Mouse (Mus musculus): ENCODE data around the gene Heatr3.

GRCm38 (mm10) chr8:88119076-88119475 lies 18.6 kb upstream of the Heatr3 start:
- TF ChIP-seq POU5F1 (IDR thresholded peaks at IDR 0.05; ENCODE audit: borderline replicate concordance, low read length) (no peak), CTCF (conservative IDR thresholded peaks at IDR 0.05; ENCODE audit: low read length) (no peak), NANOG (IDR thresholded peaks at IDR 0.05; ENCODE audit: borderline replicate concordance, low read length) (no peak)
